Mouse (Mus musculus): ENCODE measurements around the gene Olfr1058. TPM values are rescaled to one million over a fixed set of nuclear protein-coding genes. Genes with fewer than 3 reads are reported as not detected.

Olfr1058 gene
- polyA plus RNA-seq, 1 experiment from 2014 or later: not detected

Other genes with a start within 250 kb of the Olfr1058 start
- not detected in 2 replicates for gene Olfr1040, start 241.8 kb downstream of the Olfr1058 start, polyA plus RNA-seq (2015; fragmentation: Nextera tagmentation; extraction: Ambion mirVana)
- gene Olfr1042, start 226.7 kb downstream of the Olfr1058 start, polyA plus RNA-seq (2015; fragmentation: Nextera tagmentation; extraction: Ambion mirVana): not detected in 2 replicates
- not detected in 2 replicates for gene Olfr1043, start 221.0 kb downstream of the Olfr1058 start, polyA plus RNA-seq (2015; fragmentation: Nextera tagmentation; extraction: Ambion mirVana)
- not detected in 2 replicates for gene Olfr1044, start 210.7 kb downstream of the Olfr1058 start, polyA plus RNA-seq (2015; fragmentation: Nextera tagmentation; extraction: Ambion mirVana)
- gene Olfr52, start 202.9 kb downstream of the Olfr1058 start, polyA plus RNA-seq (2015; fragmentation: Nextera tagmentation; extraction: Ambion mirVana): not detected in 2 replicates
- gene Olfr1045, start 185.6 kb downstream of the Olfr1058 start, polyA plus RNA-seq (2015; fragmentation: Nextera tagmentation; extraction: Ambion mirVana): not detected in 2 replicates
- not detected in 2 replicates for gene Olfr1046, start 169.2 kb downstream of the Olfr1058 start, polyA plus RNA-seq (2015; fragmentation: Nextera tagmentation; extraction: Ambion mirVana)
- not detected in 2 replicates for gene Olfr1047, start 157.2 kb downstream of the Olfr1058 start, polyA plus RNA-seq (2015; fragmentation: Nextera tagmentation; extraction: Ambion mirVana)
- gene Olfr1048, start 148.3 kb downstream of the Olfr1058 start, polyA plus RNA-seq (2015; fragmentation: Nextera tagmentation; extraction: Ambion mirVana): not detected in 2 replicates
- not detected in 2 replicates for gene Olfr1049, start 130.2 kb downstream of the Olfr1058 start, polyA plus RNA-seq (2015; fragmentation: Nextera tagmentation; extraction: Ambion mirVana)
- not detected in 2 replicates for gene Olfr1051, start 109.5 kb downstream of the Olfr1058 start, polyA plus RNA-seq (2015; fragmentation: Nextera tagmentation; extraction: Ambion mirVana)
- not detected in 2 replicates for gene Olfr1052, start 96.1 kb downstream of the Olfr1058 start, polyA plus RNA-seq (2015; fragmentation: Nextera tagmentation; extraction: Ambion mirVana)
- not detected in 2 replicates for gene Olfr1053, start 73.3 kb downstream of the Olfr1058 start, polyA plus RNA-seq (2015; fragmentation: Nextera tagmentation; extraction: Ambion mirVana)
- gene Olfr1054, start 53.1 kb downstream of the Olfr1058 start, polyA plus RNA-seq (2015; fragmentation: Nextera tagmentation; extraction: Ambion mirVana): not detected in 2 replicates
- gene Olfr1055, start 38.3 kb downstream of the Olfr1058 start, polyA plus RNA-seq (2015; fragmentation: Nextera tagmentation; extraction: Ambion mirVana): not detected in 2 replicates
- gene Olfr1056, start 26.1 kb downstream of the Olfr1058 start, polyA plus RNA-seq (2015; fragmentation: Nextera tagmentation; extraction: Ambion mirVana): not detected in 2 replicates
- gene Olfr1057, start 10.2 kb downstream of the Olfr1058 start, polyA plus RNA-seq (2015; fragmentation: Nextera tagmentation; extraction: Ambion mirVana): not detected in 2 replicates
- gene Olfr1061, start 25.5 kb upstream of the Olfr1058 start, polyA plus RNA-seq (2015; fragmentation: Nextera tagmentation; extraction: Ambion mirVana): not detected in 2 replicates
- not detected in 2 replicates for gene Olfr1062, start 38.2 kb upstream of the Olfr1058 start, polyA plus RNA-seq (2015; fragmentation: Nextera tagmentation; extraction: Ambion mirVana)
- not detected in 2 replicates for gene Olfr1065, start 62.0 kb upstream of the Olfr1058 start, polyA plus RNA-seq (2015; fragmentation: Nextera tagmentation; extraction: Ambion mirVana)
- not detected in 2 replicates for gene Olfr1066, start 67.7 kb upstream of the Olfr1058 start, polyA plus RNA-seq (2015; fragmentation: Nextera tagmentation; extraction: Ambion mirVana)
- gene Olfr228, start 98.8 kb upstream of the Olfr1058 start, polyA plus RNA-seq (2015; fragmentation: Nextera tagmentation; extraction: Ambion mirVana): not detected in 2 replicates
- not detected in 2 replicates for gene Olfr1076, start 119.9 kb upstream of the Olfr1058 start, polyA plus RNA-seq (2015; fragmentation: Nextera tagmentation; extraction: Ambion mirVana)
- not detected in 2 replicates for gene Olfr1079, start 153.9 kb upstream of the Olfr1058 start, polyA plus RNA-seq (2015; fragmentation: Nextera tagmentation; extraction: Ambion mirVana)
- not detected in 2 replicates for gene Olfr1080, start 169.7 kb upstream of the Olfr1058 start, polyA plus RNA-seq (2015; fragmentation: Nextera tagmentation; extraction: Ambion mirVana)
- gene Olfr1082, start 210.4 kb upstream of the Olfr1058 start, polyA plus RNA-seq (2015; fragmentation: Nextera tagmentation; extraction: Ambion mirVana): not detected in 2 replicates